Mouse (Mus musculus): Measurements from ENCODE around the gene Foxd1.

DNA sequence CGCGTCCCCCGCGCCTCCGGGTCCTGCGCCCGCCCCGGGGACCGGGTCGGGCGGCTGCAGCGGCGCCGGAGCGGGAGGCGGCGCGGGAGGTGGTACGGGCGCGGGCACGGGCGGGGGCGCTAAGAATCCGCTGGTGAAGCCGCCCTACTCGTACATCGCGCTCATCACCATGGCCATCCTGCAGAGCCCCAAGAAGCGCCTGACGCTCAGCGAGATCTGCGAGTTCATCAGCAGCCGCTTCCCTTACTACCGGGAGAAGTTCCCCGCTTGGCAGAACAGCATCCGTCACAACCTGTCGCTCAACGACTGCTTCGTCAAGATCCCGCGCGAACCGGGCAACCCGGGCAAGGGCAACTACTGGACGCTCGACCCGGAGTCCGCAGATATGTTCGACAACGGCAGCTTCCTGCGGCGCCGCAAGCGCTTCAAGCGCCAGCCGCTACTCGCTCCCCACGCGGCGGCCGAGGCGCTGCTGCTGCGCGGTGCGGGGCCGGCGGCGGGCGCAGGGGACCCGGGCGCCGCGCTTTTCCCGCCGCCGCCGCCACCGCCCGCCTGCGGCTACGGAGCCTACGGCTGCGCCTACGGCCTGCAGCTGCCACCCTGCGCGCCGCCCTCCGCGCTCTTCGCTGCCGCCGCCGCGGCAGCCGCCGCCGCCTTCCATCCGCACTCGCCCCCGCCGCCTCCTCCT, 973 bp downstream of the Foxd1 start:
- TF ChIP-seq CTCF (IDR thresholded peaks at IDR 0.05; ENCODE audit: low read depth) (no peak), EP300 (IDR thresholded peaks at IDR 0.05; ENCODE audit: low read depth) (no peak)

Data from liver, embryonic 14.5 days (tissue).